ENCODE assay signal across 8 mouse cellular contexts in the genomic region with DNA sequence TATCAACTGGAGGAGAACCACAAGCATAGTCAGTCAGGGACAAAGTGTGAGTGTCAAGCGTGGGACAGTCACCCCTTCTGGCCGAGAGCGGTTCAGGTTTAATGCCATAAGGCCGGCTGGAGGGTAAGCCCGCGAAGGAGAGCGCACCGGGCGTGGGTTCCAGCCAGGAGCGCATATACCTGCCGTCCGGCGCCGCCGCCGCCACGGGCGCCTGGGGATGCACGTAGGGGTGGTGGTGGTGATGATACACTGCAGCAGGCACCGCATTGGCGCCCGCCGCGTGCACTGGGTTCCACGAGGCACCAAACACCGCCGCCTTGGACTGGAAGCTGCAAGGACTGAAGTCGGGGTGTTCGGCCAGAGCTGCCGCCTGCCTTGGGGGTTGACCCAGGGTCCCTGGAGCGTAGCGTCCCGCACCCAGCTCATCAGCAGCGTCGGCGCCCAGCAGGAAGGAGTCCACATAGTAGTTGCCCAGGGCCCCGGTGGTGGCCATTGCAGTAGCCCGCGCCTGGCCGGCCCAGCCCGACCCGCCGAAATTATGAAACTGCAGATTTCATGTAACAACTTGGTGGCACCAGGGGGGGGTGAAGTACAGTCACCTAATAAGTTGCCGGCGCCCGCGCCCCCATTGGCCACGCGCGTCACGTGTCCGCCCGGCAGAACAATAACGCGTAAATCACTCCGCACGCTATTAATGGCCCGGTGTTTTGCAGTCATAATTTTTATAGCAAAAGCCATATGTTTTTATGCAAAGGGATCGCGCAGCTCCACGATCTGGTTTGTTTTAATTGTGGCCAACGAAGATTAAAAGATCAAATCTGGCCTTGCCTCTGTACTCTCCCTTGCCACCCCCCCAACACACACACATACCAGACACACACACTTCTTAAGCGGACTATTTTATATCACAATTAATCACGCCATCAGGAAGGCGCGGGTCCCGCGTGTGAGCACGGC. TPM values are rescaled to one million over a fixed set of nuclear protein-coding genes. Genes with fewer than 3 reads are reported as not detected.
DNase-seq lines count a peak whose midpoint lies in the region; ATAC-seq and TF ChIP-seq lines count a peak whose summit lies in the region.

No protein-coding gene starts in this region.

- H3K4me3 ChIP-seq in midbrain, embryonic 12.5 days = 0 out of 2 replicates have a peak overlapping the region, but pooled peaks have one; percentile 10
- no peak overlapping the region for H3K4me3 ChIP-seq in midbrain, embryonic 15.5 days
- peak overlapping the region; percentile 76 for H3K4me3 ChIP-seq in gastrocnemius, adult 2 months
- H3K4me3 ChIP-seq in limb, embryonic 12.5 days (replicated peaks) = peak overlapping the region; percentile 89
- H3K4me3 ChIP-seq in midbrain, embryonic 14.5 days (replicated peaks; ENCODE audit: low read depth, low read length) = no peak overlapping the region

- no peak overlapping the region for H3K27ac ChIP-seq in midbrain, embryonic 12.5 days (replicated peaks)
- H3K27ac ChIP-seq in midbrain, embryonic 15.5 days = no peak overlapping the region
- H3K27ac ChIP-seq in gastrocnemius, adult 2 months = peak overlapping the region; percentile 93
- H3K27ac ChIP-seq in limb, embryonic 12.5 days = peak overlapping the region; percentile 99
- H3K27ac ChIP-seq in midbrain, embryonic 14.5 days (replicated peaks; ENCODE audit: low read depth, low read length) = no peak overlapping the region

- H3K36me3 ChIP-seq in midbrain, embryonic 12.5 days = no peaks in the 10 kb centered on the region
- H3K36me3 ChIP-seq in midbrain, embryonic 15.5 days (replicated peaks) = no peaks in the 10 kb centered on the region
- peaks cover 32% of the 10 kb centered on the region for H3K36me3 ChIP-seq in limb, embryonic 12.5 days
- H3K36me3 ChIP-seq in midbrain, embryonic 14.5 days (ENCODE audit: control insufficient read depth, insufficient read depth, low read length) = no peaks in the 10 kb centered on the region

- H3K27me3 ChIP-seq in midbrain, embryonic 12.5 days = peaks cover 98% of the 10 kb centered on the region
- H3K27me3 ChIP-seq in midbrain, embryonic 15.5 days (replicated peaks) = peaks cover 97% of the 10 kb centered on the region
- no peaks in the 10 kb centered on the region for H3K27me3 ChIP-seq in limb, embryonic 12.5 days
- peaks cover 97% of the 10 kb centered on the region for H3K27me3 ChIP-seq in midbrain, embryonic 14.5 days (ENCODE audit: control insufficient read depth, insufficient read depth, low read length)

- peaks cover 4% of the 10 kb centered on the region for H3K4me1 ChIP-seq in midbrain, embryonic 12.5 days
- peaks cover 6% of the 10 kb centered on the region; the same call in 1 of the 2 replicates for H3K4me1 ChIP-seq in midbrain, embryonic 15.5 days
- H3K4me1 ChIP-seq in limb, embryonic 12.5 days (replicated peaks) = peaks cover 13% of the 10 kb centered on the region
- H3K4me1 ChIP-seq in midbrain, embryonic 14.5 days (ENCODE audit: control insufficient read depth, insufficient read depth, low read length) = no peaks in the 10 kb centered on the region

- DNase-seq in gastrocnemius, adult 2 months = peak; percentile 93
- peak; percentile 90 for DNase-seq in urinary bladder, adult 2 months (ENCODE audit: low spot score)
- no peak for DNase-seq in cerebellum, adult 18-20 months
- DNase-seq in left cerebral cortex, adult 18-20 months (ENCODE audit: low spot score in 2 of 2) = no peak
- DNase-seq in midbrain, embryonic 14.5 days = no peak

- WGBS in midbrain, embryonic 12.5 days = 3% methylated on average over 68 of the region's 69 CpGs
- WGBS in midbrain, embryonic 15.5 days = 3% methylated on average over 67 of the region's 69 CpGs
- under 1% methylated on average over 66 of the region's 69 CpGs for WGBS in limb, embryonic 12.5 days
- WGBS in midbrain, embryonic 14.5 days = 3% methylated on average over 69 of the region's 69 CpGs

- ATAC-seq in midbrain, embryonic 12.5 days (ENCODE audit: low FRiP score, low read depth) = no peak
- ATAC-seq in midbrain, embryonic 15.5 days (replicated peaks) = no peak
- ATAC-seq in limb, embryonic 12.5 days (ENCODE audit: insufficient number of reproducible peaks, insufficient read depth, low FRiP score, low TSS enrichment, low read depth) = peak; percentile 64
- ATAC-seq in midbrain, embryonic 14.5 days (ENCODE audit: low FRiP score, low TSS enrichment) = no peak

- no peak overlapping the region for H3K9ac ChIP-seq in midbrain, embryonic 12.5 days (replicated peaks)
- H3K9ac ChIP-seq in midbrain, embryonic 15.5 days = no peak overlapping the region
- peak overlapping the region; percentile 100 for H3K9ac ChIP-seq in limb, embryonic 12.5 days (replicated peaks)
- H3K9ac ChIP-seq in midbrain, embryonic 14.5 days (replicated peaks; ENCODE audit: low read length) = no peak overlapping the region

- TF ChIP-seq CTCF in gastrocnemius, adult 2 months (IDR thresholded peaks at IDR 0.05) = no peak

- intact Hi-C loops in gastrocnemius, adult 2 months (cut with DNase I) = loop anchor here (2.0 kb wide), 1 partner anchor 15 kb away; no protein-coding TSS in a partner anchor

- no peak overlapping the region for H3K4me2 ChIP-seq in midbrain, embryonic 12.5 days (replicated peaks)
- no peak overlapping the region for H3K4me2 ChIP-seq in midbrain, embryonic 15.5 days
- peak overlapping the region; percentile 96 for H3K4me2 ChIP-seq in limb, embryonic 12.5 days
- no peak overlapping the region for H3K4me2 ChIP-seq in midbrain, embryonic 14.5 days (ENCODE audit: low read length)

- no peaks in the 10 kb centered on the region for H3K9me3 ChIP-seq in midbrain, embryonic 12.5 days
- H3K9me3 ChIP-seq in midbrain, embryonic 15.5 days = no peaks in the 10 kb centered on the region
- H3K9me3 ChIP-seq in limb, embryonic 12.5 days = no peaks in the 10 kb centered on the region
- no peaks in the 10 kb centered on the region for H3K9me3 ChIP-seq in midbrain, embryonic 14.5 days (ENCODE audit: control insufficient read depth, low read length)

RNA-seq across cellular contexts. Expression of gene Hoxa7, which starts 4.2 kb away (rescaled TPM):
- not detected in 2 replicates for polyA plus RNA-seq in midbrain, embryonic 12.5 days (2016; fragmentation: Nextera tagmentation; extraction: Ambion mirVana)
- not detected in 2 replicates for polyA plus RNA-seq in midbrain, embryonic 15.5 days (2015; fragmentation: Nextera tagmentation; extraction: Ambion mirVana)
- total RNA-seq in gastrocnemius, adult 2 months (2021) = 1 to 10 TPM; 4.7 to 5.0 TPM
- polyA plus RNA-seq in limb, embryonic 12.5 days (2016; fragmentation: Nextera tagmentation; extraction: Ambion mirVana) = 11.7 and 13.8 TPM in 2 replicates
- 27.6 and 28.6 TPM in 2 replicates for polyA plus RNA-seq in urinary bladder, adult 2 months (2012; rRNA removed)
- total RNA-seq in left cerebral cortex, adult 18-20 months (2021) = not detected
- polyA plus RNA-seq in midbrain, embryonic 14.5 days (2014; fragmentation: Nextera tagmentation; extraction: Ambion mirVana) = not detected in 2 replicates

RNA-seq across cellular contexts. Expression of gene Hoxa9, which starts 5.0 kb away (rescaled TPM):
- not detected in 2 replicates for polyA plus RNA-seq in midbrain, embryonic 12.5 days (2016; fragmentation: Nextera tagmentation; extraction: Ambion mirVana)
- polyA plus RNA-seq in midbrain, embryonic 15.5 days (2015; fragmentation: Nextera tagmentation; extraction: Ambion mirVana) = not detected in 2 replicates
- total RNA-seq in gastrocnemius, adult 2 months (2021) = 1 to 10 TPM; 7.5 to 8.8 TPM
- polyA plus RNA-seq in limb, embryonic 12.5 days (2016; fragmentation: Nextera tagmentation; extraction: Ambion mirVana) = 74.7 and 77.4 TPM in 2 replicates
- 48.1 and 60.0 TPM in 2 replicates for polyA plus RNA-seq in urinary bladder, adult 2 months (2012; rRNA removed)
- not detected for total RNA-seq in left cerebral cortex, adult 18-20 months (2021)
- not detected in 2 replicates for polyA plus RNA-seq in midbrain, embryonic 14.5 days (2014; fragmentation: Nextera tagmentation; extraction: Ambion mirVana)

RNA-seq across cellular contexts. Expression of gene Gm28308, which starts 12.8 kb away (rescaled TPM):
- not detected in 2 replicates for polyA plus RNA-seq in midbrain, embryonic 12.5 days (2016; fragmentation: Nextera tagmentation; extraction: Ambion mirVana)
- polyA plus RNA-seq in midbrain, embryonic 15.5 days (2015; fragmentation: Nextera tagmentation; extraction: Ambion mirVana) = not detected in 2 replicates
- under 1 TPM in 1 of 2 experiments, not detected in 1; 0.82 TPM for total RNA-seq in gastrocnemius, adult 2 months (2021)
- polyA plus RNA-seq in limb, embryonic 12.5 days (2016; fragmentation: Nextera tagmentation; extraction: Ambion mirVana) = 2.1 TPM in 1 of 2 replicates, not detected in the other
- polyA plus RNA-seq in urinary bladder, adult 2 months (2012; rRNA removed) = 0.88 and 1.2 TPM in 2 replicates
- not detected for total RNA-seq in left cerebral cortex, adult 18-20 months (2021)
- not detected in 2 replicates for polyA plus RNA-seq in midbrain, embryonic 14.5 days (2014; fragmentation: Nextera tagmentation; extraction: Ambion mirVana)

RNA-seq across cellular contexts. Expression of gene Hoxa3, which starts 12.8 kb away (rescaled TPM):
- polyA plus RNA-seq in midbrain, embryonic 12.5 days (2016; fragmentation: Nextera tagmentation; extraction: Ambion mirVana) = 0.09 TPM in 1 of 2 replicates, not detected in the other
- not detected in 2 replicates for polyA plus RNA-seq in midbrain, embryonic 15.5 days (2015; fragmentation: Nextera tagmentation; extraction: Ambion mirVana)
- 1 to 10 TPM; 2.8 to 3.1 TPM for total RNA-seq in gastrocnemius, adult 2 months (2021)
- polyA plus RNA-seq in limb, embryonic 12.5 days (2016; fragmentation: Nextera tagmentation; extraction: Ambion mirVana) = 7.7 and 7.9 TPM in 2 replicates
- 3.7 and 6.0 TPM in 2 replicates for polyA plus RNA-seq in urinary bladder, adult 2 months (2012; rRNA removed)
- total RNA-seq in left cerebral cortex, adult 18-20 months (2021) = not detected
- not detected in 2 replicates for polyA plus RNA-seq in midbrain, embryonic 14.5 days (2014; fragmentation: Nextera tagmentation; extraction: Ambion mirVana)

RNA-seq across cellular contexts. Expression of gene Hoxa10, which starts 14.8 kb away (rescaled TPM):
- not detected in 2 replicates for polyA plus RNA-seq in midbrain, embryonic 12.5 days (2016; fragmentation: Nextera tagmentation; extraction: Ambion mirVana)
- polyA plus RNA-seq in midbrain, embryonic 15.5 days (2015; fragmentation: Nextera tagmentation; extraction: Ambion mirVana) = 0.15 TPM in 1 of 2 replicates, not detected in the other
- total RNA-seq in gastrocnemius, adult 2 months (2021) = 10 to 100 TPM; 17.4 to 17.7 TPM
- polyA plus RNA-seq in limb, embryonic 12.5 days (2016; fragmentation: Nextera tagmentation; extraction: Ambion mirVana) = 272 and 294 TPM in 2 replicates
- polyA plus RNA-seq in urinary bladder, adult 2 months (2012; rRNA removed) = 79.4 and 93.6 TPM in 2 replicates
- not detected for total RNA-seq in left cerebral cortex, adult 18-20 months (2021)
- not detected in 2 replicates for polyA plus RNA-seq in midbrain, embryonic 14.5 days (2014; fragmentation: Nextera tagmentation; extraction: Ambion mirVana)

Comparison
In these comparisons a context has a peak if more than half of its experiments do, and no peak if none do; other contexts are left out.
1. H3K4me3 ChIP-seq: peak in midbrain, embryonic 12.5 days (single experiment), gastrocnemius, adult 2 months (single experiment) and limb, embryonic 12.5 days (single experiment); none in midbrain, embryonic 15.5 days (single experiment) and midbrain, embryonic 14.5 days (single experiment).
2. H3K27ac ChIP-seq: peak in gastrocnemius, adult 2 months (single experiment) and limb, embryonic 12.5 days (single experiment); none in midbrain, embryonic 12.5 days (single experiment), midbrain, embryonic 15.5 days (single experiment) and midbrain, embryonic 14.5 days (single experiment).
3. DNase-seq: peak in gastrocnemius, adult 2 months (single experiment) and urinary bladder, adult 2 months (single experiment); none in cerebellum, adult 18-20 months (0 of 2), left cerebral cortex, adult 18-20 months (0 of 2) and midbrain, embryonic 14.5 days (single experiment).
4. RNA of gene Hoxa7, which starts 4.2 kb away (polyA plus RNA-seq): 27.6 to 28.6 TPM in urinary bladder, adult 2 months and 11.7 to 13.8 TPM in limb, embryonic 12.5 days; not detected in midbrain, embryonic 12.5 days, not detected in midbrain, embryonic 15.5 days and not detected in midbrain, embryonic 14.5 days; every median in the first group is over 10 times any median in the second.
5. RNA of gene Hoxa9, which starts 5.0 kb away (polyA plus RNA-seq): 74.7 to 77.4 TPM in limb, embryonic 12.5 days and 48.1 to 60.0 TPM in urinary bladder, adult 2 months; not detected in midbrain, embryonic 15.5 days, not detected in midbrain, embryonic 12.5 days and not detected in midbrain, embryonic 14.5 days; every median in the first group is over 10 times any median in the second.